Mouse (Mus musculus) neural tube, embryonic 12.5 days (tissue): ENCODE data around the gene Samd7. TPM values are rescaled to one million over a fixed set of nuclear protein-coding genes. Genes with fewer than 3 reads are reported as not detected.

Source experiments
- ATAC-seq: fragments of 200-750 bp; cut with Nextera tagmentation; 2 replicates; pipeline ENCODE4 v1.8.0; 2017; ENCODE audit warnings: low read depth, mild to moderate bottlenecking, moderate TSS enrichment, moderate library complexity; ENCODE audit not compliant: low FRiP score
- H3K27ac ChIP-seq: fragments of 300-500 bp; sonication (generic); 2 replicates; pipeline ENCODE4 v1.5.1; 2016
- H3K27me3 ChIP-seq: fragments of 300-500 bp; sonication (generic); replicated peaks from 2 replicates; pipeline ENCODE4 v1.6.1; 2016; ENCODE audit warnings: mild to moderate bottlenecking
- H3K36me3 ChIP-seq: fragments of 300-500 bp; sonication (generic); 2 replicates; pipeline ENCODE4 v1.6.1; 2016; ENCODE audit warnings: mild to moderate bottlenecking
- H3K4me1 ChIP-seq: fragments of 300-500 bp; sonication (generic); 2 replicates; pipeline ENCODE4 v1.6.1; 2016
- H3K4me2 ChIP-seq: fragments of 300-500 bp; sonication (generic); replicated peaks from 2 replicates; pipeline ENCODE4 v1.6.1; 2016; ENCODE audit warnings: mild to moderate bottlenecking
- H3K4me3 ChIP-seq: fragments of 300-500 bp; sonication (generic); 2 replicates; pipeline ENCODE4 v1.5.1; 2016
- H3K9ac ChIP-seq: fragments of 300-500 bp; sonication (generic); 2 replicates; pipeline ENCODE4 v1.6.1; 2016; ENCODE audit warnings: mild to moderate bottlenecking
- H3K9me3 ChIP-seq: fragments of 300-500 bp; sonication (generic); 2 replicates; pipeline ENCODE4 v1.6.1; 2016; ENCODE audit warnings: mild to moderate bottlenecking
- WGBS: fragments of 180-500 bp; shearing (Covaris S2); methylation state at CpG from one replicate; pipeline ENCODE4 v1.1.7; 2016; 5-methylcytosine and 5-hydroxymethylcytosine counted together
- polyA plus RNA-seq: library from polyadenylated mRNA; unstranded; fragments of >200 nt; fragmentation: Nextera tagmentation; extraction: Ambion mirVana; gene quantifications from 2 replicates; pipeline ENCODE4 v1.2.1, GENCODE M21; 2016

The Samd7 gene
- polyA plus RNA-seq, 1 experiment from 2014 or later: not detected

GRCm38 (mm10) chr3:30724105-30724824 lies 21.8 kb upstream of the Samd7 start:
- H3K4me3 ChIP-seq: no peak overlapping the region
- no peaks in the 10 kb centered on the region for H3K27me3 ChIP-seq
- H3K4me2 ChIP-seq: no peak overlapping the region
- no peaks in the 10 kb centered on the region for H3K4me1 ChIP-seq
- no peaks in the 10 kb centered on the region for H3K36me3 ChIP-seq
- H3K9ac ChIP-seq: no peak overlapping the region
- H3K27ac ChIP-seq: no peak overlapping the region
- WGBS: 25% methylated on average over 10 of the region's 10 CpGs
- H3K9me3 ChIP-seq: no peaks in the 10 kb centered on the region
- no peak for ATAC-seq

DNA sequence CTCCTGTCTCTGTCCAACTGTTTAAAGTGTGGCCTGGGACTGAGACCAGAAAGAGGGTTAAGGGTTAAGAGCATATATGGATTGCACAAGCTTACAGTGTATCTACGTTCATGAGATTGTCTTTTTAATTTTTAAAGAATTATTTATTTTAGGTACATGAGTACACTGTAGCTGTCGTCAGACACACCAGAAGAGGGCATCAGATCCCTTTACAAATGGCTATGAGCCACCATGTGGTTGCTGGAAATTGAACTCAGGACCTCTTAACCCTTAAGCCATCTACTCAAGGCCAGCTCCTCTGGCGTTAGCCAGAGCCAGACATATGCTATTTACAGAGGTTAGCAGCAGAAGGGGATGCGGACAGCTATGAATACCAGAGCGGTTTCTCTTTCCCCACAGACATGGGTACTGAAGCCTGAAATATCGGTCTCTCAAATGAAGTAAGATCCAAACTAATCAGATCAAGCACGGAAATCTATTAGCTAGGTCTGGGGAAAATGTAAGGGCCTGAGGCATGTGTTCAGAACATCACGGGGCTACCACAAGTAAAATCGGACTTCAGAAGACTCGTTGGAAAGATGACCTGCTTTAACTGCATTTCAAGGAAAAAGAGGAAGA lies 21.1 kb upstream of the Samd7 start:
- Histone ChIP-seq H3K4me2 (no peak overlapping the region), H3K9ac (no peak overlapping the region), H3K4me3 (no peak overlapping the region), H3K27me3 (no peaks in the 10 kb centered on the region), H3K4me1 (no peaks in the 10 kb centered on the region), H3K9me3 (no peaks in the 10 kb centered on the region), H3K27ac (no peak overlapping the region), H3K36me3 (no peaks in the 10 kb centered on the region)
- 81% methylated on average over 10 of the region's 10 CpGs for WGBS
- no peak for ATAC-seq

- no peaks in the 10 kb centered on the region for H3K9me3 ChIP-seq
- no peak for ATAC-seq
- no peak overlapping the region for H3K4me2 ChIP-seq
- no peak overlapping the region for H3K27ac ChIP-seq
- no peaks in the 10 kb centered on the region for H3K36me3 ChIP-seq
- H3K4me3 ChIP-seq: no peak overlapping the region
- H3K27me3 ChIP-seq: no peaks in the 10 kb centered on the region
- WGBS: 87% methylated on average over 7 of the region's 7 CpGs
- no peaks in the 10 kb centered on the region for H3K4me1 ChIP-seq
- H3K9ac ChIP-seq: no peak overlapping the region
These were observed 20.6 kb upstream of the Samd7 start for GRCm38 (mm10) chr3:30725514-30725913.

DNA sequence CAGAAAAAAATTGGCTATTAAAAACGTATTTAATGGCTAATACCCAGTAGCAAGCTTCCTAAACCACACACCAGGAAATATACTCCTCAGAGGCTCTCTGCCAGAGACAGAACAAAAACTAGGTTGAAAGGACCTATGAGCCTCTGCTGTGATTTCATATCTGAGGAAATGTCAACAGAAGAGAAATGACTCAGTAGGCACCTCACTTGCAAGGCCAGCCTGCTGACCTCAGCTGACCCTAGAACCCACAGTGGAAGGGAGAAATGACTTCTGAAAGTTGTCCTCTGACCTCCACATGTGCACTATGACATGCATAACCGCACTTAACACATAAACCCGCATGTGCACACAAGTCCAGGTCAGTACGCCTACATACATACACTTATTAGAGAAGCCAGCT lies 18.9 kb upstream of the Samd7 start:
- no peak for ATAC-seq
- 75% methylated on average over 4 of the region's 4 CpGs for WGBS

DNA sequence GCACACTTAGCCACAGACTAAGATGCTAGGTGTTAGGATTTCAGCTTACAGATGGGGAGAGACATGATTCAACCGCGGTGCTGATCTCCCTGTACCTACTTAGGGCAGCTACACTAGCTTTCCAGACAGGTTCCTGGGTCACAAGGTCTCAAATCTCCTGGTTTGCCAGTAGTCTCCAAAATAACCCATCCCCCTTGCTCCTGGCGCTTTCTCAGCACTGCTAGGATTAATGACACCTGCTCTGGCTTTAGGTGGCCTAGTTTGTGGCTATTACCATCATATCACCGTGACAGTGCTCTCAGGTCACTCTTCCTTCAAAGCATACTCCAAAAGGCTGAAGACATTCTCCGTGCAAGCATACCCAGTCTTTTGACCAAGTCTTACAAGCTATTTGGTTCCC lies 17.0 kb upstream of the Samd7 start:
- H3K27ac ChIP-seq: no peak overlapping the region
- WGBS: 88% methylated on average over 5 of the region's 5 CpGs
- no peak overlapping the region for H3K4me2 ChIP-seq
- no peak overlapping the region for H3K9ac ChIP-seq
- no peak for ATAC-seq
- H3K9me3 ChIP-seq: no peaks in the 10 kb centered on the region
- H3K27me3 ChIP-seq: no peaks in the 10 kb centered on the region
- no peak overlapping the region for H3K4me3 ChIP-seq
- no peaks in the 10 kb centered on the region for H3K4me1 ChIP-seq
- H3K36me3 ChIP-seq: no peaks in the 10 kb centered on the region

More for the DNA sequence above, 18.9 kb upstream of the Samd7 start:
- H3K36me3 ChIP-seq: no peaks in the 10 kb centered on the region
- no peak overlapping the region for H3K4me2 ChIP-seq
- H3K27me3 ChIP-seq: no peaks in the 10 kb centered on the region
- no peaks in the 10 kb centered on the region for H3K9me3 ChIP-seq
- no peaks in the 10 kb centered on the region for H3K4me1 ChIP-seq
- H3K27ac ChIP-seq: no peak overlapping the region
- no peak overlapping the region for H3K4me3 ChIP-seq
- no peak overlapping the region for H3K9ac ChIP-seq

DNA sequence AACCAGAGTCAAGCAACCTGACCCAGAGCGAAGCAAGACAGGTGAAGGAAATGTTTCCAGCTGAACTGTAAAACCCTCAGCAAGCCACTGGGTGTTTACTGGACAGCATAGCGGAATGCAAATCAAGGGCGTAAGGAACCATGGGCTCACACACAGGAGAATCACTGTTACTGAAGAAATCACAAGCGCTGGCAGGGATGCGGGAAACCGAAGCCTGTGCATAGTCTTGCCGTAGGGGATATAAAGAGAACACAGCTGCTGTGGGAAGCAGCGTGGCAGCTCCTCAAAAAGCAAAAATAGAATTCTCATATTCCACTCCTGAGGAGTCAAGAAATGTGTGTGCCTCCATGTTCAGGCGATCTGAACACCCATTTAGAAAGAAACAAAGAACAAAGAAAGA lies 9.3 kb upstream of the Samd7 start:
- WGBS: 58% methylated on average over 9 of the region's 9 CpGs
- ATAC-seq: no peak
- H3K9ac ChIP-seq: no peak overlapping the region
- H3K4me1 ChIP-seq: no peaks in the 10 kb centered on the region
- no peak overlapping the region for H3K4me2 ChIP-seq
- H3K9me3 ChIP-seq: no peaks in the 10 kb centered on the region
- H3K27me3 ChIP-seq: no peaks in the 10 kb centered on the region
- H3K4me3 ChIP-seq: no peak overlapping the region
- no peaks in the 10 kb centered on the region for H3K36me3 ChIP-seq
- H3K27ac ChIP-seq: no peak overlapping the region

- Histone ChIP-seq H3K27ac (no peak overlapping the region), H3K9me3 (no peaks in the 10 kb centered on the region), H3K27me3 (no peaks in the 10 kb centered on the region), H3K4me3 (no peak overlapping the region), H3K4me2 (no peak overlapping the region), H3K36me3 (no peaks in the 10 kb centered on the region), H3K4me1 (no peaks in the 10 kb centered on the region), H3K9ac (no peak overlapping the region)
- WGBS: 88% methylated on average over 6 of the region's 6 CpGs
- ATAC-seq: no peak
These were observed 4.8 kb upstream of the Samd7 start for GRCm38 (mm10) chr3:30741306-30741705.

- no peak overlapping the region for H3K4me2 ChIP-seq
- ATAC-seq: no peak
- no peak overlapping the region for H3K4me3 ChIP-seq
- no peaks in the 10 kb centered on the region for H3K9me3 ChIP-seq
- 90% methylated on average over 7 of the region's 7 CpGs for WGBS
- no peak overlapping the region for H3K27ac ChIP-seq
- no peaks in the 10 kb centered on the region for H3K4me1 ChIP-seq
- no peak overlapping the region for H3K9ac ChIP-seq
- no peaks in the 10 kb centered on the region for H3K27me3 ChIP-seq
- H3K36me3 ChIP-seq: no peaks in the 10 kb centered on the region
These were observed 3.2 kb upstream of the Samd7 start for GRCm38 (mm10) chr3:30742891-30743290.

GRCm38 (mm10) chr3:30748316-30748715 lies 2.2 kb downstream of the Samd7 start:
- 92% methylated on average over 9 of the region's 9 CpGs for WGBS
- no peak overlapping the region for H3K4me2 ChIP-seq
- H3K27ac ChIP-seq: no peak overlapping the region
- H3K9ac ChIP-seq: no peak overlapping the region
- H3K9me3 ChIP-seq: no peaks in the 10 kb centered on the region
- H3K4me3 ChIP-seq: no peak overlapping the region
- no peaks in the 10 kb centered on the region for H3K4me1 ChIP-seq
- H3K36me3 ChIP-seq: no peaks in the 10 kb centered on the region
- no peaks in the 10 kb centered on the region for H3K27me3 ChIP-seq
- ATAC-seq: no peak

DNA sequence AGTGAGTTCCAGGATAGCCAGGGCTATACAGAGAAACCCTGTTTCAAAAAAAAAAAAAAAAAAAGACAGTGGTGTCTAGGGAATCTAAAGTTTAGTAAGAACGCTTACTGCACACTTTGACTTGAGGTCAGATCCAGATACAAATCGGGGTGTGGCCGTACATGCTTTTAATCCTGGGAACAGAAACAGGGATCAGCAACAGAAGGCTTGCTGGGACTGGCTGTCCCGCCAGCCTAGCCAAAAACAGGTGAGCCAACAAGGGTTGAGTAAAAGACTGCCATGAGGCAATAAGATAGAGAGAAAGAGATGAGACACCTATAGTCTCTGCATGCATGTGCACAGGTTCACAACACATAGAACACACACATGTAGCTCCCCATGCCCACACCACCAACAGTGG lies 8.6 kb downstream of the Samd7 start:
- ATAC-seq: no peak
- no peak overlapping the region for H3K4me2 ChIP-seq
- WGBS: 95% methylated on average over 4 of the region's 4 CpGs
- no peaks in the 10 kb centered on the region for H3K36me3 ChIP-seq
- H3K4me3 ChIP-seq: no peak overlapping the region
- no peak overlapping the region for H3K9ac ChIP-seq
- no peaks in the 10 kb centered on the region for H3K27me3 ChIP-seq
- H3K4me1 ChIP-seq: no peaks in the 10 kb centered on the region
- no peaks in the 10 kb centered on the region for H3K9me3 ChIP-seq
- H3K27ac ChIP-seq: no peak overlapping the region

DNA sequence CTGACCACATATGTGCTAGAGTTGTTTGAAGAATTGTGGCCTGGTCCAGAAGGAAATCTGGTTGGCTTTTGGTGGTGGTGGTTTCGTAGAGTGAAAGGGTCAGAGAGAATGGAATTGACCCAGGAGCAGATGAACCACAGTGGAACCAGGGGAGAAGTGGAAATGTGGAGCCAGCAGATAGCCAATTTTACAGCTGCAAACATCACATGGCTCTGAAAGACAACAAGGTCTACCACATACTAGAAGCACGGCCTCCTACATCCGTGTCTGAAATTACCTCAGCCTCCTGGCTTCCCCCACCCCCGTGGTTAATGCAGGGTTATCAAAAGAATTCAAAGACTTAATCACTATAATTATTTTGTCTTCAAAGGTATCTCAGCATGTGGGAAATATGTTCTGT lies 18.8 kb downstream of the Samd7 start:
- H3K27ac ChIP-seq: no peak overlapping the region
- H3K9ac ChIP-seq: no peak overlapping the region
- ATAC-seq: no peak
- 91% methylated on average over 4 of the region's 4 CpGs for WGBS
- H3K4me3 ChIP-seq: no peak overlapping the region
- no peaks in the 10 kb centered on the region for H3K4me1 ChIP-seq
- no peaks in the 10 kb centered on the region for H3K9me3 ChIP-seq
- no peaks in the 10 kb centered on the region for H3K27me3 ChIP-seq
- no peaks in the 10 kb centered on the region for H3K36me3 ChIP-seq
- H3K4me2 ChIP-seq: no peak overlapping the region

DNA sequence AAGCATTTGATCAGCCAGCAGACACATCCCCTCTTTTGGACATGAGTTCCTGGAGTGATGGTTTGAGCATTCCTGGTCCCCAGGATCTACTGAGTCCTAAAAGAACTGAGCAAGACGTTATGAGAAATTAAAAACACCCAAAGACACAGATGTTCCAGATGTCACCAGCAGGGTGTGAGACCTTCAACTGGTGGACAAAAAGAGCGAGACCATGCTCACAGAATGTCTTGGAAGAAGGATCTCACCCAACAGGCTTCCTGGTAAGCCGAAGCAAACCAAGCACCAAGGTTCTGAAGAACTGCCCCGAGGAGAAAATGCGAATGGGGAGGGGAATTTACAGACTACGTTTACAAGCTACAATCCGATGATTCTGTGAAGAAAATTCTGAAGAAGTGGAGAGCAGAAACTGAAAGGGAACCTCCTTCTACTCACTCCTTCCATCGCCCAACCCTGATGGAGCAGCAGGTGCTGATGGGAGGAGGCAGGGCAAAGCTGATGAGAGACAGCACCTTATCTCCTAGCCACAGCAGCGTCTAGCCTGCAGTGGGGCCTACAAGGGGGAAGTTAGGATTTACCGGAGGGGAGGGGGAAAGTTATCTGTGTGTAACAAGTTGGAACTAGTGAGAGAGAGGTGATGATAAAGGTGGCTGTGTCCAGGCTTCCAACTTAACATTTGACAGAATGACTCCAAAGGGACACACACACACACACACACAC lies 19.4 kb downstream of the Samd7 start:
- Histone ChIP-seq H3K36me3 (no peaks in the 10 kb centered on the region), H3K9ac (no peak overlapping the region), H3K4me2 (no peak overlapping the region), H3K4me3 (no peak overlapping the region), H3K4me1 (no peaks in the 10 kb centered on the region), H3K27me3 (no peaks in the 10 kb centered on the region), H3K27ac (no peak overlapping the region), H3K9me3 (no peaks in the 10 kb centered on the region)
- 79% methylated on average over 10 of the region's 10 CpGs for WGBS
- ATAC-seq: no peak
